Mouse (Mus musculus): Measurements from ENCODE around the gene Opcml. TPM values are rescaled to one million over a fixed set of nuclear protein-coding genes. Genes with fewer than 3 reads are reported as not detected.

Gene Opcml
- polyA plus RNA-seq, 1 experiment, result not detected

DNA sequence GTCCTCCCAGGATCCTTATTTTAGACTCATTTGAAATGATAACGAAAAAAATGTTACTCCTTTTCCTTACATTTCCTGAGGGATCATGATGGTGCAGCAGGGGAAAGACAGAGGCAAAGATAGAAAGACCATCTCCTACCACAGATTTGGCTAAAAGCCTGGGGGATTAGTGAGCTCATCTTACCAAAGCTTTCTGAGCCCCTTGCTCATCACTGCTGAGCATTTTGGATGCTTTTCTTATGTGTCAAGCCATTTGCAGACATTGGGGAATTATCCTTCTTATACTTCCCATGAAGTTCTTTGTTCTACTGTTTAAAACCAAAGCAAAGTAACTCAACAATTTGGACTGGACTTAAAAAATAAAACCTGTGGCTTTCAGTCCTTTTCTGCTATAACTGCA is 30.6 kb downstream of the Opcml start:
- TF ChIP-seq MYOD1 (IDR thresholded peaks at IDR 0.05; ENCODE audit: control insufficient read depth in 1 of 3, insufficient read length in 2 of 3, low read depth in 2 of 3) (no peak), E2F4 (IDR thresholded peaks at IDR 0.05; ENCODE audit: insufficient read depth) (no peak), POLR2A (IDR thresholded peaks at IDR 0.05; ENCODE audit: insufficient read length, low read depth) (no peak), MYOG (IDR thresholded peaks at IDR 0.05; ENCODE audit: control insufficient read depth in 1 of 3, insufficient read depth in 1 of 3, insufficient read length in 2 of 3, low read depth in 2 of 3) (no peak), TCF12 (IDR thresholded peaks at IDR 0.05; ENCODE audit: insufficient read depth, poor library complexity, severe bottlenecking) (no peak), MAX (IDR thresholded peaks at IDR 0.05; ENCODE audit: low read depth) (no peak), REST (IDR thresholded peaks at IDR 0.05; ENCODE audit: insufficient read depth, insufficient read length) (no peak), SRF (IDR thresholded peaks at IDR 0.05; ENCODE audit: control insufficient read depth, insufficient read length, low read depth) (no peak)
- no peak overlapping the region for H3K4me2 ChIP-seq (ENCODE audit: low read depth)
- H3K27me3 ChIP-seq (ENCODE audit: control insufficient read depth, insufficient read depth, insufficient read length), result no peaks in the 10 kb centered on the region
- H3K4me3 ChIP-seq, result no peak overlapping the region
- H3ac ChIP-seq (ENCODE audit: control insufficient read depth, insufficient read length), result no peak overlapping the region
- no peaks in the 10 kb centered on the region for H3K36me3 ChIP-seq (ENCODE audit: control insufficient read depth, insufficient read depth)
- H3K79me2 ChIP-seq (ENCODE audit: control insufficient read depth, insufficient read depth), result no peaks in the 10 kb centered on the region

DNA sequence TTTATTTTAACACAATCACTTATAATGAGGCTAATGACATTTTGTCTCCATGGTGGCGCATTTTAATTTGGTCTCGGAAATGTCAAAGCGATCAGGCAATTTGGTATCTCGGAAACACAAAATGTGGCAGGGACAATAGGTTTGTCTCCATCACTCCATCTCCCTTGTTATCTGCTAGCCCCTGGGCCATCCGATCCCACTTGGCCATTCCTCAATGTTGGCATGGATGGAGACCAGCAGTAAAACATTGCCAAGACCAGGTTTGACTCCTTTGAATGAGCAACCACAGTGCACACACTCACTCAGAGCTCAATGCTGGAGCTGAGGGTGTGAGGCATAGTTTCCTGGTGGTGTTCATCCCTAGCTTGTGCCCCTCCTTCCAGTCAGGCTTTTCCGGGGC is 32.1 kb downstream of the Opcml start:
- Histone ChIP-seq H3K27me3 (ENCODE audit: control insufficient read depth, insufficient read depth, insufficient read length) (no peaks in the 10 kb centered on the region), H3K79me2 (ENCODE audit: control insufficient read depth, insufficient read depth) (no peaks in the 10 kb centered on the region), H3K36me3 (ENCODE audit: control insufficient read depth, insufficient read depth) (no peaks in the 10 kb centered on the region), H3K4me3 (no peak overlapping the region), H3ac (ENCODE audit: control insufficient read depth, insufficient read length) (no peak overlapping the region), H3K4me2 (ENCODE audit: low read depth) (no peak overlapping the region)
- no peak for TF ChIP-seq POLR2AphosphoS2 (IDR thresholded peaks at IDR 0.05; ENCODE audit: insufficient read length, low read depth)
- no peak for TF ChIP-seq MAX (IDR thresholded peaks at IDR 0.05; ENCODE audit: low read depth)
- no peak for TF ChIP-seq TCF3 (IDR thresholded peaks at IDR 0.05; ENCODE audit: insufficient read length, low read depth)
- no peak for TF ChIP-seq POLR2A (IDR thresholded peaks at IDR 0.05; ENCODE audit: insufficient read length, low read depth)
- TF ChIP-seq TCF12 (IDR thresholded peaks at IDR 0.05; ENCODE audit: insufficient read depth, poor library complexity, severe bottlenecking), result no peak
- TF ChIP-seq REST (IDR thresholded peaks at IDR 0.05; ENCODE audit: insufficient read depth, insufficient read length), result no peak
- no peak for TF ChIP-seq SRF (IDR thresholded peaks at IDR 0.05; ENCODE audit: control insufficient read depth, insufficient read length, low read depth)
- no peak for TF ChIP-seq E2F4 (IDR thresholded peaks at IDR 0.05; ENCODE audit: insufficient read depth)
- TF ChIP-seq MYOG (IDR thresholded peaks at IDR 0.05; ENCODE audit: control insufficient read depth in 1 of 3, insufficient read depth in 1 of 3, insufficient read length in 2 of 3, low read depth in 2 of 3), result no peak
- TF ChIP-seq CEBPB (IDR thresholded peaks at IDR 0.05; ENCODE audit: insufficient read depth, poor library complexity, severe bottlenecking), result no peak
- TF ChIP-seq USF1 (IDR thresholded peaks at IDR 0.05; ENCODE audit: low read depth), result no peak
- TF ChIP-seq MYOD1 (IDR thresholded peaks at IDR 0.05; ENCODE audit: control insufficient read depth in 1 of 3, insufficient read length in 2 of 3, low read depth in 2 of 3), result no peak

DNA sequence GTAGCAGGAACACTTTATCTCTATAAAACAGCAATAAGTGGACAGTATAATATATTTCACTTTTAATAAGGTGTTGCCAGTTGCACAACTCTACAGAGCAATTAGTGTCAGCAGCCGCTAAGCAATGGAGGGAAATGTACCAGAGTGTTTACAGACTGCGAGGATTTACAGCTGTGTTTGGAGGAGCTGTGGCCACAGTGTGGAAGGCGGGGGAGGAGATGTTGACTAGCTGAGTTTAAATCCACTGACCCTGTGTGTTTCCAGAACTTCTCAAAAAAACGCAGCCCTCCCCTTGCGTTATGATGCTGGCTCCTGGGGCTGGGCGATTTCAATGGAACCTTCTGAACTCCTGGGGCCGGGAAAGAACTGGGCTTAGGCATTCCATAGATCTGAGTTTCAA is 33.8 kb downstream of the Opcml start:
- no peak overlapping the region for H3ac ChIP-seq (ENCODE audit: control insufficient read depth, insufficient read length)
- no peaks in the 10 kb centered on the region for H3K36me3 ChIP-seq (ENCODE audit: control insufficient read depth, insufficient read depth)
- H3K4me2 ChIP-seq (ENCODE audit: low read depth), result no peak overlapping the region
- TF ChIP-seq TCF12 (IDR thresholded peaks at IDR 0.05; ENCODE audit: insufficient read depth, poor library complexity, severe bottlenecking) (no peak), E2F4 (IDR thresholded peaks at IDR 0.05; ENCODE audit: insufficient read depth) (no peak), POLR2A (IDR thresholded peaks at IDR 0.05; ENCODE audit: insufficient read length, low read depth) (no peak), MAX (IDR thresholded peaks at IDR 0.05; ENCODE audit: low read depth) (no peak), USF1 (IDR thresholded peaks at IDR 0.05; ENCODE audit: low read depth) (no peak), MYOG (IDR thresholded peaks at IDR 0.05; ENCODE audit: control insufficient read depth in 1 of 3, insufficient read depth in 1 of 3, insufficient read length in 2 of 3, low read depth in 2 of 3) (no peak), CEBPB (IDR thresholded peaks at IDR 0.05; ENCODE audit: insufficient read depth, poor library complexity, severe bottlenecking) (no peak), TCF3 (IDR thresholded peaks at IDR 0.05; ENCODE audit: insufficient read length, low read depth) (no peak), REST (IDR thresholded peaks at IDR 0.05; ENCODE audit: insufficient read depth, insufficient read length) (no peak), SRF (IDR thresholded peaks at IDR 0.05; ENCODE audit: control insufficient read depth, insufficient read length, low read depth) (no peak)
- no peaks in the 10 kb centered on the region for H3K27me3 ChIP-seq (ENCODE audit: control insufficient read depth, insufficient read depth, insufficient read length)
- H3K4me3 ChIP-seq, result no peak overlapping the region
- H3K79me2 ChIP-seq (ENCODE audit: control insufficient read depth, insufficient read depth), result no peaks in the 10 kb centered on the region

DNA sequence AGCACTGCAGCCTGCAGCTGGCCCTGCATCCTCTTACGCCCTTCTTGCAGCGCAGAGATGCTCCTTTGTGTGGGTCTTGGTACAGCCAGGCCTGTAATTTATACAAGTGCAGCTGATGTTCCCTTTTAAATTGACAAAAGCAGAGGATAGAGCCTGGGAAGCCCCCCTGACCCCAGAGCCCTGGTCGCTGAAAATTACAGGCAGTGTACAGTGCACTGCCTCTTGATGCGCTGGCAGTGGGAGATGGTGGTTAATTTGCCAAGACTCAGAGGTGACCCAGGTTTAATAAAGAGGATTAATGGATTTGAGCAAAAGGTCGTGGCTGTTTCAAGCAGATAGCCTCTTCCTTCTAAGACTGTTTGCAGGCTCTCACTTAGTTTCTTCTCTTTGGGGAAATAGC is 39.9 kb downstream of the Opcml start:
- Histone ChIP-seq H3K4me2 (ENCODE audit: low read depth) (no peak overlapping the region), H3K27me3 (ENCODE audit: control insufficient read depth, insufficient read depth, insufficient read length) (no peaks in the 10 kb centered on the region), H3K4me3 (no peak overlapping the region), H3ac (ENCODE audit: control insufficient read depth, insufficient read length) (no peak overlapping the region), H3K79me2 (ENCODE audit: control insufficient read depth, insufficient read depth) (no peaks in the 10 kb centered on the region), H3K36me3 (ENCODE audit: control insufficient read depth, insufficient read depth) (no peaks in the 10 kb centered on the region)
- TF ChIP-seq USF1 (IDR thresholded peaks at IDR 0.05; ENCODE audit: low read depth) (no peak), POLR2A (IDR thresholded peaks at IDR 0.05; ENCODE audit: insufficient read length, low read depth) (no peak), CEBPB (IDR thresholded peaks at IDR 0.05; ENCODE audit: insufficient read depth, poor library complexity, severe bottlenecking) (no peak)

DNA sequence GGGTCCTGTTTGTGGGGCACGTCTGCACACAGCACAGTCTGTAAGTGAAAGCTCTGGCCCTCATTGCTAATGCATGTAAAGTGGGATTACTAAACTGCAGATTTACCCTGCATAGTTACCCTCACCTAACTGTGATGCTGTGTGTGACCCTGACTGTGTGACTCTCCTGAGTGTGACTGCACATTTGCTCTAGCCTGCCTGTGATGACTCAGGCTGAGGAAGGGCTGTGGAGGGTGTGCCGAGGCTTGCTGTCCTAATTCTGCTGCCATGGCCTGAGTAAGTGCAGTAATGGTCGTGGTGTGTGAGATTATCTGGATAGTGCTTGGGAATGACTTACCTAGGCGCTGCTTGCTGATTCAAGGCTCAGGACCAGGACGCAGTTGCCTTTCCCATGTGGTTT is 52.2 kb downstream of the Opcml start:
- Histone ChIP-seq H3K36me3 (ENCODE audit: control insufficient read depth, insufficient read depth) (no peaks in the 10 kb centered on the region), H3K4me2 (ENCODE audit: low read depth) (no peak overlapping the region), H3K79me2 (ENCODE audit: control insufficient read depth, insufficient read depth) (no peaks in the 10 kb centered on the region), H3ac (ENCODE audit: control insufficient read depth, insufficient read length) (no peak overlapping the region), H3K27me3 (ENCODE audit: control insufficient read depth, insufficient read depth, insufficient read length) (no peaks in the 10 kb centered on the region), H3K4me3 (no peak overlapping the region)
- TF ChIP-seq CEBPB (IDR thresholded peaks at IDR 0.05; ENCODE audit: insufficient read depth, poor library complexity, severe bottlenecking) (no peak), USF1 (IDR thresholded peaks at IDR 0.05; ENCODE audit: low read depth) (no peak), TCF12 (IDR thresholded peaks at IDR 0.05; ENCODE audit: insufficient read depth, poor library complexity, severe bottlenecking) (no peak), MAX (IDR thresholded peaks at IDR 0.05; ENCODE audit: low read depth) (no peak), MYOG (IDR thresholded peaks at IDR 0.05; ENCODE audit: control insufficient read depth in 1 of 3, insufficient read depth in 1 of 3, insufficient read length in 2 of 3, low read depth in 2 of 3) (no peak), E2F4 (IDR thresholded peaks at IDR 0.05; ENCODE audit: insufficient read depth) (no peak), POLR2AphosphoS2 (IDR thresholded peaks at IDR 0.05; ENCODE audit: insufficient read length, low read depth) (no peak), TCF3 (IDR thresholded peaks at IDR 0.05; ENCODE audit: insufficient read length, low read depth) (no peak), POLR2A (IDR thresholded peaks at IDR 0.05; ENCODE audit: insufficient read length, low read depth) (no peak), MYOD1 (IDR thresholded peaks at IDR 0.05; ENCODE audit: control insufficient read depth in 1 of 3, insufficient read length in 2 of 3, low read depth in 2 of 3) (no peak), SRF (IDR thresholded peaks at IDR 0.05; ENCODE audit: control insufficient read depth, insufficient read length, low read depth) (no peak), REST (IDR thresholded peaks at IDR 0.05; ENCODE audit: insufficient read depth, insufficient read length) (no peak)
